Mouse (Mus musculus) bone marrow, adult 2 months (tissue): ENCODE results near the gene Mfap2.

Experiments used
- CTCF ChIP-seq: fragments of 200-500 bp; IDR thresholded peaks from 2 replicates; pipeline ENCODE4 v1.5.1; 2011; ENCODE audit warnings: low read length, control low read depth; ENCODE audit not compliant: control insufficient read depth, insufficient read depth
- POLR2A ChIP-seq: fragments of 200-500 bp; IDR thresholded peaks from 2 replicates; pipeline ENCODE4 v1.6.1; 2011; ENCODE audit warnings: low read depth, mild to moderate bottlenecking, control low read depth, low read length, borderline replicate concordance; ENCODE audit not compliant: control insufficient read depth

DNA sequence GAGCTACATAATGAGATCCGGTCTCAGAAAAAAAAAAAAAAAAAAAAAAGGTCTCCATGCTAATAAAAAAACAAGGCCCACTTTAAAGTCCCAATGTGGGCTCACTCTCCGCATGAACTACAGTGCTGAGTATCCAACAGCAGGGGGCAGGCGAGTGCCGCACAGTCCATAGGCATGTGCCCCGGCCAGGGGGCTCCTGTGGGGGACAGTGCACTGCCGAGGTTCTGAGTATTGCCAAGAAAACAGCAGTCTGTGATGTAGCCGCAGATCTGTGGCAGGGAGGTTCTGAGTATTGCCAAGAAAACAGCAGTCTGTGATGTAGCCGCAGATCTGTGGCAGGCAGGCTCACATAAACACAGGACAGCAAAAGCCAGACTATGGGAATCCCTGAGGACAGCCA is 34.6 kb downstream of the Mfap2 start:
- TF ChIP-seq CTCF, result peak; percentile 81
- TF ChIP-seq POLR2A, result no peak
